Mouse (Mus musculus) hindbrain, embryonic 11.5 days (tissue): Measurements from ENCODE around the gene Cst3. TPM values are rescaled to one million over a fixed set of nuclear protein-coding genes. Genes with fewer than 3 reads are reported as not detected.

ENCODE experiments used
- ATAC-seq: fragments of 200-750 bp; cut with Nextera tagmentation; 2 replicates; pipeline ENCODE4 v1.8.0; 2017; ENCODE audit warnings: mild to moderate bottlenecking, moderate TSS enrichment, moderate library complexity; ENCODE audit not compliant: low FRiP score
- DNase-seq: peaks from one replicate; pipeline ENCODE4 v3.0.0-alpha.2; 2015; ENCODE audit warnings: low spot score
- H3K27ac ChIP-seq: fragments of 300-500 bp; sonication (generic); 2 replicates; pipeline ENCODE4 v1.5.1; 2014; ENCODE audit warnings: mild to moderate bottlenecking, low read depth, low read length
- H3K27me3 ChIP-seq: fragments of 300-500 bp; sonication (generic); 2 replicates; pipeline ENCODE4 v1.6.1; 2014; ENCODE audit warnings: mild to moderate bottlenecking, low read length, moderate library complexity, mixed read lengths; ENCODE audit not compliant: control insufficient read depth, insufficient read depth
- H3K36me3 ChIP-seq: fragments of 300-500 bp; sonication (generic); 2 replicates; pipeline ENCODE4 v1.6.1; 2014; ENCODE audit warnings: mild to moderate bottlenecking, low read length, moderate library complexity, mixed read lengths; ENCODE audit not compliant: control insufficient read depth, insufficient read depth
- H3K4me1 ChIP-seq: fragments of 300-500 bp; sonication (generic); replicated peaks from 2 replicates; pipeline ENCODE4 v1.6.1; 2014; ENCODE audit warnings: low read length, mixed read lengths; ENCODE audit not compliant: control insufficient read depth, insufficient read depth
- H3K4me2 ChIP-seq: fragments of 300-500 bp; sonication (generic); replicated peaks from 2 replicates; pipeline ENCODE4 v1.6.1; 2014; ENCODE audit warnings: mild to moderate bottlenecking, low read depth, low read length
- H3K4me3 ChIP-seq: fragments of 300-500 bp; sonication (generic); 2 replicates; pipeline ENCODE4 v1.5.1; 2014; ENCODE audit warnings: low read depth, low read length
- H3K9ac ChIP-seq: fragments of 300-500 bp; sonication (generic); 2 replicates; pipeline ENCODE4 v1.6.1; 2014; ENCODE audit warnings: low read depth, low read length
- H3K9me3 ChIP-seq: fragments of 300-500 bp; sonication (generic); 2 replicates; pipeline ENCODE4 v1.6.1; 2016; ENCODE audit warnings: low read length; ENCODE audit not compliant: control insufficient read depth
- WGBS: fragments of 180-500 bp; shearing (Covaris S2); extraction: QIAGEN DNeasy Blood & Tissue Kit; methylation state at CpG from one replicate; pipeline ENCODE4 v1.1.7; 2014; 5-methylcytosine and 5-hydroxymethylcytosine counted together
- polyA plus RNA-seq: library from polyadenylated mRNA; unstranded; fragments of >200 nt; fragmentation: Nextera tagmentation; extraction: Ambion mirVana; gene quantifications from 2 replicates; pipeline ENCODE4 v1.2.1, GENCODE M21; 2014

Cst3 gene
- polyA plus RNA-seq, 1 experiment from 2014 or later: 384 TPM

- 85% methylated on average over 5 of the region's 5 CpGs for WGBS
- H3K9ac ChIP-seq: no peak overlapping the region
- H3K27me3 ChIP-seq: no peaks in the 10 kb centered on the region
- H3K4me1 ChIP-seq: no peaks in the 10 kb centered on the region
- H3K36me3 ChIP-seq: no peaks in the 10 kb centered on the region
- ATAC-seq (no peak), DNase-seq (no peak)
- H3K27ac ChIP-seq: no peak overlapping the region
- H3K4me3 ChIP-seq: no peak overlapping the region
- H3K4me2 ChIP-seq: no peak overlapping the region
- no peaks in the 10 kb centered on the region for H3K9me3 ChIP-seq
Observed at GRCm38 (mm10) chr2:148838075-148838777, 37.3 kb downstream of the Cst3 start.

GRCm38 (mm10) chr2:148834912-148835311 is 40.6 kb downstream of the Cst3 start, which contains the start of gene Cst9:
TSS of gene Cst9 (plus strand) at chr2:148835147.
- WGBS: 71% methylated on average over 4 of the region's 4 CpGs
- no peak within 1 kb of the TSS for H3K4me2 ChIP-seq
- no peak for ATAC-seq

GRCm38 (mm10) chr2:148825986-148826385 is 49.5 kb downstream of the Cst3 start:
- H3K4me3 ChIP-seq: no peak overlapping the region
- H3K27me3 ChIP-seq: no peaks in the 10 kb centered on the region
- no peaks in the 10 kb centered on the region for H3K9me3 ChIP-seq
- ATAC-seq (no peak), DNase-seq (no peak)
- no peak overlapping the region for H3K9ac ChIP-seq
- 85% methylated on average over 1 of the region's 1 CpGs for WGBS
- no peak overlapping the region for H3K27ac ChIP-seq
- no peak overlapping the region for H3K4me2 ChIP-seq
- H3K4me1 ChIP-seq: no peaks in the 10 kb centered on the region
- H3K36me3 ChIP-seq: no peaks in the 10 kb centered on the region

More at GRCm38 (mm10) chr2:148834912-148835311, 40.6 kb downstream of the Cst3 start, which contains the start of gene Cst9:
- Histone ChIP-seq H3K36me3 (no peaks in the 10 kb centered on the region), H3K27me3 (no peaks in the 10 kb centered on the region), H3K4me1 (no peaks in the 10 kb centered on the region), H3K27ac (no peak within 1 kb of the TSS), H3K4me3 (no peak within 1 kb of the TSS), H3K9ac (no peak within 1 kb of the TSS), H3K9me3 (no peaks in the 10 kb centered on the region)
- DNase-seq: no peak

Other genes starting within 250 kb of the Cst3 start
- 113 and 114 TPM in 2 replicates for gene Nxt1, start 203.1 kb downstream of the Cst3 start, polyA plus RNA-seq
- gene Gzf1, start 194.7 kb downstream of the Cst3 start, polyA plus RNA-seq: 21.0 and 24.8 TPM in 2 replicates
- gene Napb, start 143.2 kb downstream of the Cst3 start, polyA plus RNA-seq: 24.1 and 25.8 TPM in 2 replicates
- gene Cstl1, start 125.3 kb downstream of the Cst3 start, polyA plus RNA-seq: 0.32 TPM in 1 of 2 replicates, not detected in the other
- not detected in 2 replicates for gene Cst11, start 104.2 kb downstream of the Cst3 start, polyA plus RNA-seq
- not detected in 2 replicates for gene 8030411F24Rik, start 93.7 kb downstream of the Cst3 start, polyA plus RNA-seq
- gene Cst12, start 86.3 kb downstream of the Cst3 start, polyA plus RNA-seq: not detected in 2 replicates
- not detected in 2 replicates for gene Cst8, start 76.9 kb downstream of the Cst3 start, polyA plus RNA-seq
- gene Cst13, start 55.6 kb downstream of the Cst3 start, polyA plus RNA-seq: not detected in 2 replicates
- gene Cst9, start 40.5 kb downstream of the Cst3 start, polyA plus RNA-seq: not detected in 2 replicates
- gene 9230104L09Rik, start 10.7 kb downstream of the Cst3 start, polyA plus RNA-seq: not detected in 2 replicates
- not detected in 2 replicates for gene Gm1330, start 127.6 kb upstream of the Cst3 start, polyA plus RNA-seq
- not detected in 2 replicates for gene Gm10750, start 141.5 kb upstream of the Cst3 start, polyA plus RNA-seq